Mouse (Mus musculus) kidney, embryonic 15.5 days (tissue): ENCODE measurements around the gene Cdc37l1. TPM values are rescaled to one million over a fixed set of nuclear protein-coding genes. Genes with fewer than 3 reads are reported as not detected.
"Not testable (repeated sequence)": the region's sequence is repeated elsewhere in the genome, so short reads cannot be mapped to it uniquely, and the experiment has no call there.

Experiments
- ATAC-seq: fragments of 200-750 bp; cut with Nextera tagmentation; replicated peaks from 2 replicates; pipeline ENCODE4 v1.8.0; 2017; ENCODE audit warnings: moderate TSS enrichment; ENCODE audit not compliant: low FRiP score
- H3K27ac ChIP-seq: fragments of 300-500 bp; sonication (generic); 2 replicates; pipeline ENCODE4 v1.5.1; 2015; ENCODE audit warnings: mild to moderate bottlenecking, inconsistent platforms
- H3K27me3 ChIP-seq: fragments of 300-500 bp; sonication (generic); 2 replicates; pipeline ENCODE4 v1.6.1; 2015; ENCODE audit warnings: inconsistent platforms
- H3K36me3 ChIP-seq: fragments of 300-500 bp; sonication (generic); 2 replicates; pipeline ENCODE4 v1.6.1; 2015; ENCODE audit warnings: inconsistent platforms
- H3K4me1 ChIP-seq: fragments of 300-500 bp; sonication (generic); 2 replicates; pipeline ENCODE4 v1.6.1; 2015; ENCODE audit warnings: inconsistent platforms
- H3K4me2 ChIP-seq: fragments of 300-500 bp; sonication (generic); 2 replicates; pipeline ENCODE4 v1.6.1; 2015; ENCODE audit warnings: moderate library complexity, mild to moderate bottlenecking, inconsistent platforms
- H3K4me3 ChIP-seq: fragments of 300-500 bp; sonication (generic); replicated peaks from 2 replicates; pipeline ENCODE4 v1.5.1; 2015; ENCODE audit warnings: mild to moderate bottlenecking, inconsistent platforms
- H3K9ac ChIP-seq: fragments of 300-500 bp; sonication (generic); 2 replicates; pipeline ENCODE4 v1.6.1; 2015; ENCODE audit warnings: mild to moderate bottlenecking, inconsistent platforms
- H3K9me3 ChIP-seq: fragments of 300-500 bp; sonication (generic); replicated peaks from 2 replicates; pipeline ENCODE4 v1.6.1; 2016; ENCODE audit warnings: inconsistent platforms
- WGBS: fragments of 180-500 bp; shearing (Covaris S2); methylation state at CpG from one replicate; pipeline ENCODE4 v1.1.7; 2015; ENCODE audit warnings: mixed read lengths; 5-methylcytosine and 5-hydroxymethylcytosine counted together
- polyA plus RNA-seq: library from polyadenylated mRNA; unstranded; fragments of >200 nt; fragmentation: Nextera tagmentation; extraction: Ambion mirVana; gene quantifications from 2 replicates; pipeline ENCODE4 v1.2.1, GENCODE M21; 2015

Gene Cdc37l1
- polyA plus RNA-seq, 1 experiment from 2014 or later, result 36.5 TPM

GRCm38 (mm10) chr19:28970251-28970650 lies 19.9 kb upstream of the Cdc37l1 start:
- Histone ChIP-seq H3K4me2 (no peak overlapping the region), H3K36me3 (no peaks in the 10 kb centered on the region), H3K9ac (no peak overlapping the region), H3K27me3 (peaks cover 8% of the 10 kb centered on the region; the same call in 1 of the 2 replicates), H3K4me3 (no peak overlapping the region), H3K27ac (no peak overlapping the region), H3K9me3 (no peaks in the 10 kb centered on the region), H3K4me1 (peaks cover 15% of the 10 kb centered on the region)
- no peak for ATAC-seq
- WGBS, result 46% methylated on average over 11 of the region's 11 CpGs

- Histone ChIP-seq H3K9ac (no peak overlapping the region), H3K27me3 (0 out of 2 replicates have a peak, but pooled peaks cover 8% of the 10 kb centered on the region), H3K4me3 (peak overlapping the region; percentile 40), H3K4me2 (peak overlapping the region; percentile 76), H3K27ac (no peak overlapping the region), H3K9me3 (no peaks in the 10 kb centered on the region), H3K4me1 (peaks cover 9% of the 10 kb centered on the region), H3K36me3 (no peaks in the 10 kb centered on the region)
- WGBS, result 20% methylated on average over 35 of the region's 35 CpGs
- peak; percentile 46; the same call in 1 of the 2 replicates for ATAC-seq
Measured at GRCm38 (mm10) chr19:28974862-28975611, 15.1 kb upstream of the Cdc37l1 start.

- Histone ChIP-seq H3K27ac (no peak overlapping the region), H3K4me2 (no peak overlapping the region), H3K9me3 (no peaks in the 10 kb centered on the region), H3K27me3 (0 out of 2 replicates have a peak, but pooled peaks cover 7% of the 10 kb centered on the region), H3K9ac (no peak overlapping the region), H3K4me3 (no peak overlapping the region), H3K36me3 (no peaks in the 10 kb centered on the region), H3K4me1 (no peaks in the 10 kb centered on the region)
- ATAC-seq, result no peak
- WGBS, result 82% methylated on average over 7 of the region's 7 CpGs
Measured at GRCm38 (mm10) chr19:28982617-28983016, 7.5 kb upstream of the Cdc37l1 start.

- Histone ChIP-seq H3K4me2 (peak overlapping the region; percentile 68), H3K27me3 (0 out of 2 replicates have a peak, but pooled peaks cover 10% of the 10 kb centered on the region), H3K9me3 (no peaks in the 10 kb centered on the region), H3K9ac (peak overlapping the region; percentile 77), H3K27ac (0 out of 2 replicates have a peak overlapping the region, but pooled peaks have one; percentile 84), H3K4me1 (peaks cover 12% of the 10 kb centered on the region), H3K36me3 (peaks cover 16% of the 10 kb centered on the region), H3K4me3 (peak overlapping the region; percentile 77)
- 49% methylated on average over 8 of the region's 8 CpGs for WGBS
- ATAC-seq, result no peak
Measured at GRCm38 (mm10) chr19:28989515-28989914, 637 bp upstream of the Cdc37l1 start.

- Histone ChIP-seq H3K4me2 (peak overlapping the region; percentile 68), H3K27ac (peak overlapping the region; percentile 84), H3K4me3 (peak overlapping the region; percentile 77), H3K27me3 (0 out of 2 replicates have a peak, but pooled peaks cover 10% of the 10 kb centered on the region), H3K9ac (peak overlapping the region; percentile 77), H3K9me3 (no peaks in the 10 kb centered on the region), H3K36me3 (peaks cover 28% of the 10 kb centered on the region), H3K4me1 (peaks cover 12% of the 10 kb centered on the region)
- WGBS, result 1% methylated on average over 41 of the region's 41 CpGs
- peak; percentile 72 for ATAC-seq
Measured at GRCm38 (mm10) chr19:28990590-28991221, 554 bp downstream of the Cdc37l1 start.

GRCm38 (mm10) chr19:28991391-28991790 lies 1.2 kb downstream of the Cdc37l1 start:
- WGBS, result 64% methylated on average over 5 of the region's 5 CpGs
- ATAC-seq, result no peak
- Histone ChIP-seq H3K9ac (no peak overlapping the region), H3K27me3 (0 out of 2 replicates have a peak, but pooled peaks cover 10% of the 10 kb centered on the region), H3K36me3 (peaks cover 33% of the 10 kb centered on the region), H3K4me3 (peak overlapping the region; percentile 77), H3K4me1 (peaks cover 12% of the 10 kb centered on the region), H3K4me2 (peak overlapping the region; percentile 68), H3K9me3 (no peaks in the 10 kb centered on the region), H3K27ac (0 out of 2 replicates have a peak overlapping the region, but pooled peaks have one; percentile 84)

- ATAC-seq, result no peak
- no peak overlapping the region for H3K4me3 ChIP-seq
- no peaks in the 10 kb centered on the region for H3K9me3 ChIP-seq
- no peak overlapping the region for H3K27ac ChIP-seq
- no peaks in the 10 kb centered on the region for H3K27me3 ChIP-seq
- H3K36me3 ChIP-seq, result peaks cover 47% of the 10 kb centered on the region
- 85% methylated on average over 7 of the region's 7 CpGs for WGBS
- no peak overlapping the region for H3K9ac ChIP-seq
- no peak overlapping the region for H3K4me2 ChIP-seq
- H3K4me1 ChIP-seq, result peaks cover 7% of the 10 kb centered on the region
Measured at GRCm38 (mm10) chr19:28994870-28995269, 4.7 kb downstream of the Cdc37l1 start.

- peaks cover 52% of the 10 kb centered on the region for H3K36me3 ChIP-seq
- ATAC-seq, result no peak
- H3K27me3 ChIP-seq, result no peaks in the 10 kb centered on the region
- H3K4me3 ChIP-seq, result no peak overlapping the region
- no peaks in the 10 kb centered on the region for H3K9me3 ChIP-seq
- no peak overlapping the region for H3K27ac ChIP-seq
- 91% methylated on average over 5 of the region's 5 CpGs for WGBS
- no peak overlapping the region for H3K9ac ChIP-seq
- no peak overlapping the region for H3K4me2 ChIP-seq
- H3K4me1 ChIP-seq, result peaks cover 7% of the 10 kb centered on the region
Measured at GRCm38 (mm10) chr19:28995366-28995765, 5.2 kb downstream of the Cdc37l1 start.

GRCm38 (mm10) chr19:28997976-28998630 lies 8.0 kb downstream of the Cdc37l1 start:
- peaks cover 74% of the 10 kb centered on the region for H3K36me3 ChIP-seq
- H3K4me3 ChIP-seq, result no peak overlapping the region
- H3K9ac ChIP-seq, result no peak overlapping the region
- no peak for ATAC-seq
- no peak overlapping the region for H3K27ac ChIP-seq
- no peak overlapping the region for H3K4me2 ChIP-seq
- no peaks in the 10 kb centered on the region for H3K4me1 ChIP-seq
- WGBS, result 90% methylated on average over 4 of the region's 4 CpGs
- no peaks in the 10 kb centered on the region for H3K9me3 ChIP-seq
- H3K27me3 ChIP-seq, result no peaks in the 10 kb centered on the region

- not testable (repeated sequence) for H3K9me3 ChIP-seq, H3K9ac ChIP-seq, ATAC-seq, H3K4me2 ChIP-seq, H3K4me1 ChIP-seq, H3K4me3 ChIP-seq, H3K27ac ChIP-seq, H3K27me3 ChIP-seq
- H3K36me3 ChIP-seq, result peaks cover 55% of the 10 kb centered on the region
- WGBS, result 97% methylated on average over 16 of the region's 16 CpGs
Measured at GRCm38 (mm10) chr19:29000321-29000720, 10.2 kb downstream of the Cdc37l1 start.

GRCm38 (mm10) chr19:29008069-29008706 lies 18.0 kb downstream of the Cdc37l1 start:
- H3K27ac ChIP-seq, result no peak overlapping the region
- no peak for ATAC-seq
- H3K9me3 ChIP-seq, result no peaks in the 10 kb centered on the region
- no peaks in the 10 kb centered on the region for H3K27me3 ChIP-seq
- no peaks in the 10 kb centered on the region for H3K4me1 ChIP-seq
- no peak overlapping the region for H3K4me3 ChIP-seq
- H3K9ac ChIP-seq, result no peak overlapping the region
- no peak overlapping the region for H3K4me2 ChIP-seq
- 86% methylated on average over 3 of the region's 3 CpGs for WGBS
- peaks cover 65% of the 10 kb centered on the region for H3K36me3 ChIP-seq
